Mouse (Mus musculus) spleen, adult 2 months (tissue): ENCODE measurements around the gene Atp8a1. TPM values are rescaled to one million over a fixed set of nuclear protein-coding genes. Genes with fewer than 3 reads are reported as not detected.
A peak's percentile ranks its signal among the peaks of the same experiment; 100 is the strongest.

ENCODE experiments used
- DNase-seq, 2 experiments: peaks; one replicate each; pipeline versions ENCODE4 v3.0.0 to v3.0.0-alpha.2; 2012 to 2021; ENCODE audit warnings: low spot score in 2 of 2, low read depth in 1 of 2
- H3K27ac ChIP-seq: fragments of 200-500 bp; 2 replicates; pipeline ENCODE4 v1.5.1; 2012; ENCODE audit warnings: low read length, inconsistent platforms; ENCODE audit not compliant: insufficient read depth
- H3K27me3 ChIP-seq: fragments of 200-500 bp; 2 replicates; pipeline ENCODE4 v1.6.1; 2012; ENCODE audit warnings: mild to moderate bottlenecking, moderate library complexity, low read length, inconsistent platforms; ENCODE audit not compliant: control insufficient read depth, insufficient read depth
- H3K36me3 ChIP-seq: fragments of 200-500 bp; 2 replicates; pipeline ENCODE4 v1.6.1; 2012; ENCODE audit warnings: mild to moderate bottlenecking, low read length, inconsistent platforms; ENCODE audit not compliant: control insufficient read depth, insufficient read depth
- H3K4me1 ChIP-seq: fragments of 200-500 bp; 2 replicates; pipeline ENCODE4 v1.6.1; 2011; ENCODE audit warnings: inconsistent platforms; ENCODE audit not compliant: control insufficient read depth, insufficient read depth, insufficient read length
- H3K4me3 ChIP-seq: fragments of 200-500 bp; 2 replicates; pipeline ENCODE4 v1.5.1; 2011; ENCODE audit warnings: mild to moderate bottlenecking, inconsistent platforms; ENCODE audit not compliant: insufficient read depth, insufficient read length; ENCODE audit errors: extremely low read depth
- CTCF ChIP-seq: fragments of 200-500 bp; IDR thresholded peaks from 2 replicates; pipeline ENCODE4 v1.5.1; 2011; ENCODE audit warnings: mild to moderate bottlenecking, inconsistent platforms; ENCODE audit not compliant: insufficient read depth, insufficient read length, insufficient replicate concordance; ENCODE audit errors: extremely low read depth
- POLR2A ChIP-seq: fragments of 200-500 bp; IDR thresholded peaks from 2 replicates; pipeline ENCODE4 v1.6.1; 2011; ENCODE audit warnings: low read depth, low read length, inconsistent platforms
- WGBS: fragments of 180-500 bp; shearing (Covaris S2); methylation state at CpG from one replicate; pipeline ENCODE4 v1.1.7; 2018; 5-methylcytosine and 5-hydroxymethylcytosine counted together
- polyA plus RNA-seq: library from polyadenylated mRNA; depleted of rRNA; stranded (reverse); fragments of >200 nt; gene quantifications from 2 replicates; pipeline ENCODE4 v1.2.3, GENCODE M21; 2012; rRNA removed

Atp8a1 gene
- 24.6 and 38.1 TPM in 2 replicates for polyA plus RNA-seq

DNA sequence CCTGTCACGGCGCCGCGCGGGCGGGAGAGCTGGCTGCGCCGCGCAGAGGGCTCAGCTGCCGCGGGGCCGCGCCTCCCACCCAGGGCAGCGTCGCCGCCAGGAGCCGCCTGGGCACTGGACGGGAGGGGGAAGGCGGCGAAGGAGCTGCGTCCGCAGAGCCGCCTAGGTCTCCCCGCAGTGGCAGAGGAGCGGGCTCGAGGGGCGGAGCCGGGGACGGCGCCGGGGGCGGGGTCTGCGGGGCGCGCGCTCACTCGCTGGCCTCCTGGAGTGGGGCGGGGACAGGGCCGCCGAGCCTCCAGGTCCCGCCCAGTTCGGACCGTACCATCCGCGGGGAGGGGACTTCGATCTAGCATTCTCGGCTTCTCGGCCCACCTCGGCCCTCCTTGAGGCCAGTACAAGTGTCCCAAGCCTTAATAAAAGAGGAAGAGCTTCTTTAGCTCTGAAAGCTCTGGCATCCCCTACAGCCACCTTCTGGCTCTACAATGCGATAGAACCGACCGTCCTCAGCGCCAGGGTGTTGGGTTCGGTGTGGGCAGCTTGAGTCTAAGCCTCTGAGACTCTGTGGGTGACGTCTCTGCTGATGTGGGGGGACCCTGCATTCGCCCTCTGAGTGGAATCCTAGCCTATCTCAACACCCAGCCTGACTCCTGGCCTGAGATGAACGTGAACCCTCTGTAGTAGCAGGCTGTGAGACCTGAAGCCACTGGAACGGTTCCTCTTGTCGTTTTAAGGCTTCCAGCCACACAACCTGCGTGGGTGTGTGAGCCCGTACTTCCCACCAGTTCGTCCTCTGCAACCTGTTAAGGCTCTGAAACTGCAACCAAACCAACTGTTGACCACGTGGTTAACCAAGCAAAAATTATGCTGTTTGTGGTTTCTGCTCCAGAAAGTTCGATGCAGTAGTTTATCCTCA is at the start of gene Atp8a1:
Gene Atp8a1 (minus strand): TSS at position 182 of the 913 bp plus-strand sequence.
- H3K27me3 ChIP-seq = no peaks in the 10 kb centered on the region
- WGBS = 1% methylated on average over 63 of the region's 64 CpGs
- peak within 1 kb of the TSS; percentile 90 for H3K4me3 ChIP-seq
- peak; percentile 92 to 99 for DNase-seq
- H3K4me1 ChIP-seq = peaks cover 6% of the 10 kb centered on the region; the same call in 1 of the 2 replicates
- TF ChIP-seq CTCF (no peak), POLR2A (peak; percentile 71)
- H3K36me3 ChIP-seq = no peaks in the 10 kb centered on the region
- peak within 1 kb of the TSS; percentile 98 for H3K27ac ChIP-seq

DNA sequence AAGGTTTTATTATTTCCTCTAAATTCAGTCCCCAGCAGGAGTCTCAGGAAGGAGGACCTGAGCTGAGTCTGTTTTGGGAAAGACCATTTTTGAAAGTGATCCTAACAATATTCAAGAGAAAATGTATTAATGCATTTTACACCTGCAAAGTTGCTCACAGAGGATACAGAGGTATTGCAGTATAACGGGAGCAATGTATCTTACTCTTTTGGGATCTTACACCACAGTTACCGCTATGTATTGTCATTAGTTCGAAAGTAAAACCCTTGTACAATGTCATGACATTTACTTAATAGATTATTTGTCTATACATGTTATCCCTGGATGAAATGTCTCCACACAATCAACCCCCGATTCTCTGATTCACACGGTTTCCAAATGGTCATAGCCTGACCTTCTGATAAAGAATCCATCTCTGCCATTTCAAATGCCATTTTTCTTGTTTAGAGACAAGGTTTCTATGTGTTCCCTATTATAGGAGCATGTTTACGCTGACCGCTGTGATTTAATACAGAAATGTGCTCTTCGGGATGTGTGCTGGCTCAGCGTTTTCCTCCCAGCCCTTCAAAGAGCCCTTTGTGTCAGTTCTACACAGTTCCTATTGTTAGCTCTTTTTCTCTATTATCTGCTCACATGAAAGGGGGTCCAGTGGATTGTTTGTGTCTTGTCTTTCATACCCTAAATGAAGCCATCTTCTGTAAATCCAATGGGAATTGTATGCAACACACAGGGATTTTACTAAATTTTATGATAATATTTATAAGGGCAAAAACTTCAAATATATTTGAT is 37.4 kb upstream of the Atp8a1 start:
- Histone ChIP-seq H3K27me3 (no peaks in the 10 kb centered on the region), H3K4me3 (no peak overlapping the region), H3K27ac (no peak overlapping the region), H3K36me3 (no peaks in the 10 kb centered on the region), H3K4me1 (no peaks in the 10 kb centered on the region)
- TF ChIP-seq CTCF (no peak), POLR2A (no peak)
- WGBS = 90% methylated on average over 9 of the region's 9 CpGs
- no peak for DNase-seq

DNA sequence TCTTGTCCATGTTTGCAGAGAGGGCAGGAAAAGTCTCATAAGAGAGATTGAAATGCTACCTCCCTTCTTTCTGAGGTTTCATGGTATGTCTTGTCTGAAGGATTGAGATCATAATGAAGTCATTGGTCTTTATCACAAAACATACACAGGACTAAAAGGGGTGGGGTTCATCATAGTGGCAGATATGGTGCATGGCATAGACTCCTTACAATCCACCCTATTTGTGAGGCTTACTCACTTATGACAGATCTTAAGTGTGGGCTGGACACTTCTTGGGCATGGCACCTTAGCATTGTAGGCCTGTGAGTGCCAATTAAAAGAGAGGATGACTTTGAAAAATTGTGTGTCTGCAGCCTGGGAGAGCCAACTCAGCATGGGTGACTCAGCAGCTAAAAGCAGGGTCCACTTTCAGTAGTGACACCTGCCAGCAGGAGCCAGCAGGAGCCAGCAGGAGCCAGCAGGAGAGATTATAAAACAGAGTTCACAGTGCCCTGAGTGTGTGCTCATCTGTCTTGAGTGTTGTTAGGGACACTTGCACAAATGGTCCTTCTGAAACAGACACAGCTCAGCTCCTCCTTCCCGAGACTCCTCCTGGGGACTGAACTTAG is 36.4 kb upstream of the Atp8a1 start:
- Histone ChIP-seq H3K27ac (no peak overlapping the region), H3K27me3 (no peaks in the 10 kb centered on the region), H3K36me3 (no peaks in the 10 kb centered on the region), H3K4me1 (no peaks in the 10 kb centered on the region), H3K4me3 (no peak overlapping the region)
- DNase-seq = no peak
- 86% methylated on average over 1 of the region's 1 CpGs for WGBS
- TF ChIP-seq CTCF = no peak
- TF ChIP-seq POLR2A = no peak

DNA sequence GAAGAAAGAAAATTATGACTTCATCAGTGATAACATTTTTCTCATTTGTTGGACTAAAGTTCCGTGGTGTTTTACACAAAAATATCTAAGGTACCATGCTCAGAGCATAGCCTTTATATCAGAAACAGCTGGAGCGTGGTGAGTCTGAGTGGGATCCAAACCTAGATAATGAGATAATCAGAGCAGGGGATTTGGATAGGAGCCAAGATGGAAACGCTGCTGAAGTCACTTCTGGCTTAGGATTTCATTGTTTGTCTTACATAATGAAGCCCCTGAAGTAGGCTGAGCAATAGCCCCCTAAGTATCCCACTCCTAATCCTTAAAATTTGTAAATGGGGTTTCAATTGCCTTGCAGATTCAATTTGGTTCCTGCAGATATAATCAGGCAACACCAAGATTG is 24.2 kb upstream of the Atp8a1 start:
- DNase-seq = no peak
- no peak overlapping the region for H3K4me3 ChIP-seq
- 66% methylated on average over 3 of the region's 3 CpGs for WGBS
- H3K27ac ChIP-seq = no peak overlapping the region
- no peaks in the 10 kb centered on the region for H3K36me3 ChIP-seq
- no peaks in the 10 kb centered on the region for H3K4me1 ChIP-seq
- TF ChIP-seq CTCF (no peak), POLR2A (no peak)
- H3K27me3 ChIP-seq = no peaks in the 10 kb centered on the region

DNA sequence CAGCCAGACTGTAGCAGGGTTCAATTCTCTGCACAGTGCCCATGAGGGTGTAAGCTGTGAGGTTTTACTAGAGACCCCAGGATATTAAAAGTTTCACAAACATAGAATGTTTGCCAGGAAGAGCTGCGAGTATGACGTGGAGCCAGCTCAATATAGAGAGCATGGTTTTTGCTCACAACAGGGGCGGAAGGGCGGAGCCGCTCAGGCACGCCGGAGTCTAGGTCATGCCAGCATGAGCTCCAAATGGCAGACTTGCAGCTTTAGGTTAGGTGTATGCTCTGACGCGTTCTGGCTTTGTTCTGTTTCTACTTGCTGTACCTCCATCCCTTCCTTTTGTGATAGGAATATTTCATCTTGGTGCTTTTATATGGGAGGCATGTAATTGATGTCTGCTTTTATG is 19.0 kb upstream of the Atp8a1 start:
- H3K4me1 ChIP-seq = peaks cover 2% of the 10 kb centered on the region; the same call in 1 of the 2 replicates
- no peaks in the 10 kb centered on the region for H3K27me3 ChIP-seq
- H3K36me3 ChIP-seq = no peaks in the 10 kb centered on the region
- DNase-seq = peak in 1 of 2 experiments; percentile 13
- no peak for TF ChIP-seq CTCF
- no peak for TF ChIP-seq POLR2A
- H3K27ac ChIP-seq = no peak overlapping the region
- H3K4me3 ChIP-seq = no peak overlapping the region
- WGBS = 72% methylated on average over 9 of the region's 9 CpGs

DNA sequence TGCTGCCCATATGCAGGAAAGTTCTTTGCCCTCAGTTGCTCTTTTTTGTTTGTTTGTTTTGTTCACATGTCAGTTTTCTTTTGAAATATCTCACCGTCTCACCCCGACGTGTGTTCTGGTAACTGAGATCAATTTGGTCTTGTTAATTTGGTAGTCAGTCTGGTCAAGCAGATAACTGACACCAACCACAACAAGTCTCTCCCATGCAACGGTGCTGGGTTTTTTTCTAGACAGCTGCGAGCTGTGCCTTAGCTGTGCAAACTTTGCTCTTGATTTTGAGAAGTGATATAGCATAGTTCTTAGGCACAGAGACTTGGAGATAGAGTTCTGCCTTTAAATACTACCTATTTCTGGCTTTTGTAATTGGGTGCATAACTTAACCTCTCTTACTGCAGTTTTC is 18.4 kb upstream of the Atp8a1 start:
- 69% methylated on average over 5 of the region's 5 CpGs for WGBS

More for the DNA sequence above, 18.4 kb upstream of the Atp8a1 start:
- Histone ChIP-seq H3K27me3 (no peaks in the 10 kb centered on the region), H3K4me1 (peaks cover 2% of the 10 kb centered on the region; the same call in 1 of the 2 replicates), H3K4me3 (no peak overlapping the region), H3K27ac (no peak overlapping the region), H3K36me3 (no peaks in the 10 kb centered on the region)
- DNase-seq = no peak
- TF ChIP-seq CTCF (no peak), POLR2A (no peak)
